Mouse (Mus musculus): Measurements from ENCODE around the gene Cyp17a1.

Gene Cyp17a1

GRCm38 (mm10) chr19:46672766-46673418 lies at the start of gene Cyp17a1:
Cyp17a1 (minus strand) TSS chr19:46673172.
- no peak for DNase-seq (ENCODE audit: low spot score in 2 of 2)

GRCm38 (mm10) chr19:46718150-46718549 lies 45.2 kb upstream of the Cyp17a1 start:
- DNase-seq (ENCODE audit: low spot score in 2 of 2) = no peak

- no peak for DNase-seq (ENCODE audit: low spot score in 2 of 2)
These were observed 42.0 kb upstream of the Cyp17a1 start for GRCm38 (mm10) chr19:46715016-46715415.

- no peak for DNase-seq (ENCODE audit: low spot score in 2 of 2)
These were observed 41.3 kb upstream of the Cyp17a1 start for GRCm38 (mm10) chr19:46714234-46714633.

GRCm38 (mm10) chr19:46710614-46711013 lies 37.6 kb upstream of the Cyp17a1 start:
- no peak for DNase-seq (ENCODE audit: low spot score in 2 of 2)

GRCm38 (mm10) chr19:46707296-46708151 lies 34.6 kb upstream of the Cyp17a1 start, which contains the start of gene As3mt:
As3mt (plus strand) TSS chr19:46707458.
- peak; percentile 60 to 83 for DNase-seq (ENCODE audit: low spot score in 2 of 2)

- no peak for DNase-seq (ENCODE audit: low spot score in 2 of 2)
These were observed 33.7 kb upstream of the Cyp17a1 start for GRCm38 (mm10) chr19:46706540-46707295.

- DNase-seq (ENCODE audit: low spot score in 2 of 2) = peak in 1 of 2 experiments; percentile 32
These were observed 33.0 kb upstream of the Cyp17a1 start for GRCm38 (mm10) chr19:46705779-46706495.

GRCm38 (mm10) chr19:46701156-46701555 lies 28.2 kb upstream of the Cyp17a1 start:
- no peak for DNase-seq (ENCODE audit: low spot score in 2 of 2)

- no peak for DNase-seq (ENCODE audit: low spot score in 2 of 2)
These were observed 26.1 kb upstream of the Cyp17a1 start for GRCm38 (mm10) chr19:46699011-46699481.

GRCm38 (mm10) chr19:46697840-46698517 lies 25.0 kb upstream of the Cyp17a1 start:
- peak in 1 of 2 experiments; percentile 54 for DNase-seq (ENCODE audit: low spot score in 2 of 2)

GRCm38 (mm10) chr19:46696943-46697342 lies 24.0 kb upstream of the Cyp17a1 start:
- DNase-seq (ENCODE audit: low spot score in 2 of 2) = no peak

- no peak for DNase-seq (ENCODE audit: low spot score in 2 of 2)
These were observed 23.5 kb upstream of the Cyp17a1 start for GRCm38 (mm10) chr19:46696482-46696881.

GRCm38 (mm10) chr19:46693146-46693545 lies 20.2 kb upstream of the Cyp17a1 start:
- no peak for DNase-seq (ENCODE audit: low spot score in 2 of 2)

GRCm38 (mm10) chr19:46691078-46691477 lies 18.1 kb upstream of the Cyp17a1 start:
- DNase-seq (ENCODE audit: low spot score in 2 of 2) = no peak

- no peak for DNase-seq (ENCODE audit: low spot score in 2 of 2)
These were observed 17.4 kb upstream of the Cyp17a1 start for GRCm38 (mm10) chr19:46690387-46690786.

GRCm38 (mm10) chr19:46689460-46690372 lies 16.7 kb upstream of the Cyp17a1 start, which contains the start of gene Borcs7:
Borcs7 (plus strand) TSS chr19:46689906.
- peak; percentile 87 to 90 for DNase-seq (ENCODE audit: low spot score in 2 of 2)

- DNase-seq (ENCODE audit: low spot score in 2 of 2) = no peak
These were observed 6.9 kb upstream of the Cyp17a1 start for GRCm38 (mm10) chr19:46679720-46680383.

GRCm38 (mm10) chr19:46675641-46676040 lies 2.7 kb upstream of the Cyp17a1 start:
- DNase-seq (ENCODE audit: low spot score in 2 of 2) = no peak

All from spleen, postnatal 10 days (tissue).